Mouse (Mus musculus) adrenal gland, postnatal 4 days (tissue): ENCODE measurements at regions not wholly inside any gene's neighbourhood (a gene's known extent, or its start where the extent isn't known, plus 50 kb on each side); places are given as distances from the start of the nearest gene placed in this dataset.

Experiments
- DNase-seq, 2 experiments: peaks; one replicate each; pipeline ENCODE4 v3.0.0; 2021 to 2022; ENCODE audit warnings: low spot score in 2 of 2, mixed read lengths in 2 of 2

- DNase-seq = no peak
Observed at GRCm38 (mm10) chr9:115608377-115608776, 298.2 kb upstream of the Stt3b start.

GRCm38 (mm10) chr9:115609904-115610303 lies 299.4 kb upstream of the Gadl1 start:
- DNase-seq = no peak

- DNase-seq = no peak
Observed at GRCm38 (mm10) chr9:115611713-115612112, 297.5 kb upstream of the Gadl1 start.

GRCm38 (mm10) chr9:115612908-115613307 lies 296.3 kb upstream of the Gadl1 start:
- no peak for DNase-seq

GRCm38 (mm10) chr9:115614007-115614406 lies 295.2 kb upstream of the Gadl1 start:
- DNase-seq = no peak

- no peak for DNase-seq
Observed at GRCm38 (mm10) chr9:115617909-115618308, 291.3 kb upstream of the Gadl1 start.

- DNase-seq = no peak
Observed at GRCm38 (mm10) chr9:115623948-115624347, 285.3 kb upstream of the Gadl1 start.

GRCm38 (mm10) chr9:115624721-115625496 lies 284.3 kb upstream of the Gadl1 start:
- no peak for DNase-seq

- no peak for DNase-seq
Observed at GRCm38 (mm10) chr9:115627551-115627950, 281.7 kb upstream of the Gadl1 start.

GRCm38 (mm10) chr9:115637114-115637513 lies 272.1 kb upstream of the Gadl1 start:
- no peak for DNase-seq

- DNase-seq = no peak
Observed at GRCm38 (mm10) chr9:115640781-115641180, 268.5 kb upstream of the Gadl1 start.

- DNase-seq = no peak
Observed at GRCm38 (mm10) chr9:115642032-115642431, 267.2 kb upstream of the Gadl1 start.

GRCm38 (mm10) chr9:115644953-115645352 lies 264.3 kb upstream of the Gadl1 start:
- DNase-seq = no peak

- no peak for DNase-seq
Observed at GRCm38 (mm10) chr9:115646226-115646625, 263.0 kb upstream of the Gadl1 start.

GRCm38 (mm10) chr9:115651708-115652107 lies 257.5 kb upstream of the Gadl1 start:
- DNase-seq = no peak

GRCm38 (mm10) chr9:115653116-115653515 lies 256.1 kb upstream of the Gadl1 start:
- DNase-seq = no peak

GRCm38 (mm10) chr9:115654933-115655332 lies 254.3 kb upstream of the Gadl1 start:
- DNase-seq = no peak

- no peak for DNase-seq
Observed at GRCm38 (mm10) chr9:115656538-115656937, 252.7 kb upstream of the Gadl1 start.

GRCm38 (mm10) chr9:115656994-115657713 lies 252.1 kb upstream of the Gadl1 start:
- no peak for DNase-seq

GRCm38 (mm10) chr9:115658477-115658876 lies 250.8 kb upstream of the Gadl1 start:
- no peak for DNase-seq

- DNase-seq = no peak
Observed at GRCm38 (mm10) chr9:115660371-115660770, 248.9 kb upstream of the Gadl1 start.

GRCm38 (mm10) chr9:115661834-115662425 lies 247.3 kb upstream of the Gadl1 start:
- no peak for DNase-seq
